Mouse (Mus musculus) liver, postnatal 0 days (tissue): ENCODE measurements at regions not wholly inside any gene's neighbourhood (a gene's known extent, or its start where the extent isn't known, plus 50 kb on each side); places are given as distances from the start of the nearest gene placed in this dataset.

Experiments used
- ATAC-seq: fragments of 200-750 bp; cut with Nextera tagmentation; 2 replicates; pipeline ENCODE4 v1.8.0; 2017; ENCODE audit warnings: mild to moderate bottlenecking, moderate library complexity
- DNase-seq: peaks from one replicate; pipeline ENCODE4 v3.0.0-alpha.2; 2016
- H3K27ac ChIP-seq: fragments of 300-500 bp; sonication (generic); 2 replicates; pipeline ENCODE4 v1.5.1; 2014; ENCODE audit warnings: antibody characterized with exemption, moderate library complexity, mild to moderate bottlenecking, low read depth
- H3K27me3 ChIP-seq: fragments of 300-500 bp; sonication (generic); 2 replicates; pipeline ENCODE4 v1.6.1; 2014; ENCODE audit warnings: low read length, control low read depth, mixed read lengths; ENCODE audit not compliant: insufficient read depth
- H3K36me3 ChIP-seq: fragments of 300-500 bp; sonication (generic); replicated peaks from 2 replicates; pipeline ENCODE4 v1.6.1; 2014; ENCODE audit warnings: mild to moderate bottlenecking, control low read depth, low read length, moderate library complexity, mixed read lengths; ENCODE audit not compliant: insufficient read depth
- H3K4me1 ChIP-seq: fragments of 300-500 bp; sonication (generic); 2 replicates; pipeline ENCODE4 v1.6.1; 2014; ENCODE audit warnings: antibody characterized with exemption, mild to moderate bottlenecking, control low read depth; ENCODE audit not compliant: insufficient read depth
- H3K4me2 ChIP-seq: fragments of 300-500 bp; sonication (generic); 2 replicates; pipeline ENCODE4 v1.6.1; 2014; ENCODE audit warnings: low read depth, mild to moderate bottlenecking, low read length, moderate library complexity, mixed read lengths
- H3K4me3 ChIP-seq: fragments of 300-500 bp; sonication (generic); 2 replicates; pipeline ENCODE4 v1.5.1; 2014; ENCODE audit warnings: low read depth, low read length
- H3K9ac ChIP-seq: fragments of 300-500 bp; sonication (generic); replicated peaks from 2 replicates; pipeline ENCODE4 v1.6.1; 2014; ENCODE audit warnings: mild to moderate bottlenecking, moderate library complexity
- H3K9me3 ChIP-seq: fragments of 300-500 bp; sonication (generic); 2 replicates; pipeline ENCODE4 v1.6.1; 2016; ENCODE audit warnings: mild to moderate bottlenecking, control low read depth, low read length, mixed read lengths
- CTCF ChIP-seq: sonication (generic); IDR thresholded peaks from 2 replicates; pipeline ENCODE4 v1.5.1; 2016; ENCODE audit warnings: antibody characterized with exemption, low read depth
- EP300 ChIP-seq: IDR thresholded peaks from 2 replicates; pipeline ENCODE4 v1.6.1; 2016; ENCODE audit warnings: antibody characterized with exemption, low read depth, mild to moderate bottlenecking
- WGBS: fragments of 180-500 bp; shearing (Covaris S2); extraction: QIAGEN DNeasy Blood & Tissue Kit; methylation state at CpG from one replicate; pipeline ENCODE4 v1.1.7; 2014; ENCODE audit not compliant: insufficient replicate concordance; 5-methylcytosine and 5-hydroxymethylcytosine counted together

DNA sequence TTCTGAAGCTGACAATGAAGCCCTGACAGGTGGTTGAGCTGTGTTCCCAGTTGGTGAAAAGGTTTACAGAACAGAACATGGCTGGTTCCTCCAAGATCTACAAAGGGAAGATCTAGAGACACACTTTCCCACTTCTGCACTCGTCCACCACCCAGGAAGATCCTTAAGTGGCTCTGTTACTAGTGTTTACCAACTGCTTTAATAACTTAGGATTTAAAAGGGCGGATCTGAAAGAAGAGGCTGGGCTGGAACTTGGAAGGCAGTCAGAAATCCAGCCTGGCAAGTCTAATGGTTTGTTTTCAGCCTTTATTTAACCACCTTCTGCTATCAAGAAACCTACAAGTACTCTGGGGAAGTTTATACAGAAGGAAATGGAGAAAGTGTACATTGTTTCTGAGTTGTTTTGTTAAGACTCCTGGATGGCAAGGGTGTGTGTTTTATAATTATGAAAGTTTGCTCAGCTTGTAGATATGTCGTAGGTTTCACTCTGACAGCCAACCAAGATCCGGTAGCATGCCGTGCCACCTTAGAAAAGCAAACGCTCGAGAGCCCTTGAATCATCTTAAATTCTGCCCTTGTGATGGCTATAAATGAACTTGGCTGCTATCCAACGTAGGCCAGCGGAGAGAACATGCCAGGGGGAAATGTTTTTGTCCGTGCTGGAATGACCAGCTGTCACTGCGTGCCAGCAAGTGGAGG is 248.5 kb downstream of the Plk2 start:
- WGBS, result 47% methylated on average over 11 of the region's 11 CpGs
- no peak overlapping the region for H3K4me3 ChIP-seq
- ATAC-seq (no peak), DNase-seq (no peak)
- no peaks in the 10 kb centered on the region for H3K27me3 ChIP-seq
- peak overlapping the region; percentile 36; the same call in 1 of the 2 replicates for H3K4me2 ChIP-seq
- no peak overlapping the region for H3K27ac ChIP-seq
- no peak for TF ChIP-seq CTCF
- no peak for TF ChIP-seq EP300
- no peak overlapping the region for H3K9ac ChIP-seq
- H3K36me3 ChIP-seq, result no peaks in the 10 kb centered on the region
- no peaks in the 10 kb centered on the region for H3K4me1 ChIP-seq
- no peaks in the 10 kb centered on the region for H3K9me3 ChIP-seq

DNA sequence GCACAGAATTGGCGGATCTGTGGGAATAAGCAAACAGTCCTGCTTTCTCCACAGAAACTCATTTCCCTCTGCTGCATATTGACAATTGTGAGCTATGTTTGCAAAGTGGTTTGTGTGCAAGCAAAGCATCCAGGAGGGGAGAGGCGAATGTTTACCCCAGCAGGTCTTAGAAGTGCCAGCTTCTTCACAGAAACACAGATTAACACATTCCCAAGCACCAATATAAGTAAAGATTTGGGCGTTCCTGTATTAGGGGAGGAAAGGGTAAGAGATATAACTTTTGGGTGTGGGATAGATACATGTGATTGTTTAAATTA is 249.0 kb downstream of the Plk2 start:
- no peak overlapping the region for H3K27ac ChIP-seq

DNA sequence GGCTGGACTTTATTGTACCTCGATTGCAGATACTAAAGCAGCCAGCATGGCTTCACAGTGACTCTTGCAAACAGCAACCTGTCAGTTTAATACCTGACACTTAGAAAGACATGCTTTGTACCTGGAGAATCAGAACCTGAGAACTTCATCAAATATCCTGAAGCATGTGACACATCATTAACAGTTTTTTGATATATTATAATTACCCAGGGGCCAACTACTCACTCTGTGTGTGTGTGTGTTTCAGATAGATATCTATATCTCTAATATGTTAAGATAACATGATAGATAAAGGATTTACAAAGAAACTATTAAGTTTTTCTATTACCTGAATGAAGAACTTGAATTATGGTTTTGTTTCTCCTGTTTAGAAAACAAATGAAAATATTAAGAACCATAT is 254.5 kb downstream of the Plk2 start:
- H3K27ac ChIP-seq, result no peak overlapping the region
- no peak for TF ChIP-seq EP300
- no peak for TF ChIP-seq CTCF
- ATAC-seq (no peak), DNase-seq (no peak)
- WGBS, result 67% methylated on average over 1 of the region's 1 CpGs
- H3K36me3 ChIP-seq, result no peaks in the 10 kb centered on the region
- no peak overlapping the region for H3K4me2 ChIP-seq
- H3K4me3 ChIP-seq, result no peak overlapping the region
- no peaks in the 10 kb centered on the region for H3K27me3 ChIP-seq
- H3K4me1 ChIP-seq, result no peaks in the 10 kb centered on the region
- no peaks in the 10 kb centered on the region for H3K9me3 ChIP-seq
- H3K9ac ChIP-seq, result no peak overlapping the region

More for the DNA sequence above, 249.0 kb downstream of the Plk2 start:
- Histone ChIP-seq H3K4me3 (no peak overlapping the region), H3K9ac (no peak overlapping the region), H3K36me3 (no peaks in the 10 kb centered on the region), H3K9me3 (no peaks in the 10 kb centered on the region), H3K4me2 (peak overlapping the region; percentile 36; the same call in 1 of the 2 replicates), H3K27me3 (no peaks in the 10 kb centered on the region), H3K4me1 (no peaks in the 10 kb centered on the region)
- 53% methylated on average over 3 of the region's 3 CpGs for WGBS
- TF ChIP-seq CTCF, result no peak
- no peak for TF ChIP-seq EP300
- DNase-seq, result no peak
- no peak for ATAC-seq

- no peak for TF ChIP-seq EP300
- no peak for TF ChIP-seq CTCF
These were observed 255.1 kb downstream of the Plk2 start for GRCm38 (mm10) chr13:110649870-110650497.

GRCm38 (mm10) chr13:110652201-110652600 is 257.4 kb downstream of the Plk2 start:
- Histone ChIP-seq H3K9me3 (no peaks in the 10 kb centered on the region), H3K4me1 (no peaks in the 10 kb centered on the region), H3K4me3 (no peak overlapping the region), H3K27ac (no peak overlapping the region), H3K27me3 (no peaks in the 10 kb centered on the region), H3K4me2 (no peak overlapping the region), H3K36me3 (no peaks in the 10 kb centered on the region), H3K9ac (no peak overlapping the region)
- WGBS, result 78% methylated on average over 7 of the region's 7 CpGs
- ATAC-seq, result no peak
- no peak for DNase-seq
- TF ChIP-seq CTCF (no peak), EP300 (no peak)

More at GRCm38 (mm10) chr13:110649870-110650497, 255.1 kb downstream of the Plk2 start:
- H3K9me3 ChIP-seq, result no peaks in the 10 kb centered on the region
- no peak overlapping the region for H3K4me2 ChIP-seq
- H3K4me1 ChIP-seq, result no peaks in the 10 kb centered on the region
- H3K9ac ChIP-seq, result no peak overlapping the region
- DNase-seq, result no peak
- WGBS, result 39% methylated on average over 2 of the region's 2 CpGs
- H3K27me3 ChIP-seq, result no peaks in the 10 kb centered on the region
- no peak overlapping the region for H3K27ac ChIP-seq
- no peak for ATAC-seq
- no peak overlapping the region for H3K4me3 ChIP-seq
- no peaks in the 10 kb centered on the region for H3K36me3 ChIP-seq

DNA sequence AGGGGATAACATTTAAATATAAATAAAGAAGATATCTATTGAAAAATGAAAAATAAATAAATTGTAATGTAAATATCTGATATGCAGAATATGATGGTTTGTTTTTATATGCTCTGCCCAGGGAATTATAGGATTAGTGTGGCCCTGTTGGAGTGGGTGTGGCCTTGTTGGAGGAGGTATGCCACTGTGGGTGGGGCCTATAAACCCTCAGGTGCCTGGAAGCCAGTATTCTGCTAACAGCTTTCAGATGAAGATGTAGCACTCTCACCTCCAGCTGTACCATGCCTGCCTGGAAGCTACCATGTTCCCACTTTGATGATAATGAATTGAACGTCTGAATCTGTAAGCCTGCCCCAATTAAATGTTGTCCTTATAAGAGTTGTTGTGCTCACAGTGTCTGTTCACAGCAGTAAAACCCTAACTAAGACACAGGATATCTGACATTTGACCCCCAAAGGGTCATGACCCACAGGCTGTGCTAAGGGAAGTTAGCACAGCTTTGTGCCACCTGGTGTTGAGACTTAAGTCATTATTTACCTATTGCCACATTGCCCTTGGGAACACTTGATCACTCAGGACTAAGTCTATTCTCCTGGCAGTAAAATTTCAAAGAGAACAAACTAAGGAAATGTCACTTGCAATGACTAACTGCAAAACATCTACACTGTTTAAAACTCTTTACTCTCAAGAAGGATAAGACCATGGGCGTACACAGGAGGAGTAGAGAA is 270.4 kb downstream of the Plk2 start:
- no peaks in the 10 kb centered on the region for H3K9me3 ChIP-seq
- H3K36me3 ChIP-seq, result no peaks in the 10 kb centered on the region
- WGBS, result 48% methylated on average over 2 of the region's 2 CpGs
- H3K4me1 ChIP-seq, result no peaks in the 10 kb centered on the region
- TF ChIP-seq CTCF (peak; percentile 23), EP300 (0 out of 2 replicates have a peak, but pooled peaks have one; percentile 10)
- no peak overlapping the region for H3K4me2 ChIP-seq
- no peak overlapping the region for H3K4me3 ChIP-seq
- no peak overlapping the region for H3K9ac ChIP-seq
- DNase-seq (no peak), ATAC-seq (peak; percentile 83)
- H3K27ac ChIP-seq, result no peak overlapping the region
- no peaks in the 10 kb centered on the region for H3K27me3 ChIP-seq
